Mouse (Mus musculus): ENCODE measurements at regions not wholly inside any gene's neighbourhood (a gene's known extent, or its start where the extent isn't known, plus 50 kb on each side); places are given as distances from the start of the nearest gene placed in this dataset.

GRCm38 (mm10) chr12:10658826-10659225 is 268.3 kb downstream of the Rdh14 start:
- no peak for TF ChIP-seq USF1 (IDR thresholded peaks at IDR 0.05; ENCODE audit: low read depth)
- no peak for TF ChIP-seq MYOD1 (IDR thresholded peaks at IDR 0.05; ENCODE audit: control insufficient read depth, insufficient read length, low read depth)
- TF ChIP-seq MYOG (IDR thresholded peaks at IDR 0.05; ENCODE audit: control insufficient read depth, extremely low read depth, insufficient read length) = no peak
- TF ChIP-seq CTCF (IDR thresholded peaks at IDR 0.05; ENCODE audit: control insufficient read depth, insufficient read depth, insufficient read length) = no peak
- TF ChIP-seq MAX (IDR thresholded peaks at IDR 0.05) = no peak
- TF ChIP-seq FOSL1 (IDR thresholded peaks at IDR 0.05; ENCODE audit: insufficient read depth, low read length, poor library complexity, severe bottlenecking) = no peak

Measured in C2C12 (cell line).